Mouse (Mus musculus) intestine, embryonic 16.5 days (tissue): ENCODE measurements at regions not wholly inside any gene's neighbourhood (a gene's known extent, or its start where the extent isn't known, plus 50 kb on each side); places are given as distances from the start of the nearest gene placed in this dataset.
"Not testable (repeated sequence)": the region's sequence is repeated elsewhere in the genome, so short reads cannot be mapped to it uniquely, and the experiment has no call there.

ENCODE experiments used
- ATAC-seq: fragments of 200-750 bp; cut with Nextera tagmentation; 2 replicates; pipeline ENCODE4 v1.8.0; 2017; ENCODE audit warnings: moderate TSS enrichment, moderate library complexity
- H3K27ac ChIP-seq: fragments of 300-500 bp; sonication (generic); 2 replicates; pipeline ENCODE4 v1.5.1; 2014; ENCODE audit warnings: mild to moderate bottlenecking, low read length
- H3K27me3 ChIP-seq: fragments of 300-500 bp; sonication (generic); replicated peaks from 2 replicates; pipeline ENCODE4 v1.6.1; 2014; ENCODE audit warnings: low read length, control low read depth, mixed read lengths; ENCODE audit not compliant: control insufficient read depth, insufficient read depth
- H3K36me3 ChIP-seq: fragments of 300-500 bp; sonication (generic); 2 replicates; pipeline ENCODE4 v1.6.1; 2014; ENCODE audit warnings: low read length, control low read depth; ENCODE audit not compliant: control insufficient read depth, insufficient read depth
- H3K4me1 ChIP-seq: fragments of 300-500 bp; sonication (generic); 2 replicates; pipeline ENCODE4 v1.6.1; 2014; ENCODE audit warnings: low read length, control low read depth, mixed read lengths; ENCODE audit not compliant: control insufficient read depth, insufficient read depth
- H3K4me2 ChIP-seq: fragments of 300-500 bp; sonication (generic); 2 replicates; pipeline ENCODE4 v1.6.1; 2014; ENCODE audit warnings: low read depth, low read length, control low read depth
- H3K4me3 ChIP-seq: fragments of 300-500 bp; sonication (generic); 2 replicates; pipeline ENCODE4 v1.5.1; 2014; ENCODE audit warnings: mild to moderate bottlenecking, low read length
- H3K9ac ChIP-seq: fragments of 300-500 bp; sonication (generic); 2 replicates; pipeline ENCODE4 v1.6.1; 2014; ENCODE audit warnings: low read depth, low read length
- H3K9me3 ChIP-seq: fragments of 300-500 bp; sonication (generic); 2 replicates; pipeline ENCODE4 v1.6.1; 2016; ENCODE audit warnings: low read length, control low read depth; ENCODE audit not compliant: control insufficient read depth
- WGBS: fragments of 180-500 bp; shearing (Covaris S2); extraction: QIAGEN DNeasy Blood & Tissue Kit; methylation state at CpG from one replicate; pipeline ENCODE4 v1.1.7; 2014; 5-methylcytosine and 5-hydroxymethylcytosine counted together

DNA sequence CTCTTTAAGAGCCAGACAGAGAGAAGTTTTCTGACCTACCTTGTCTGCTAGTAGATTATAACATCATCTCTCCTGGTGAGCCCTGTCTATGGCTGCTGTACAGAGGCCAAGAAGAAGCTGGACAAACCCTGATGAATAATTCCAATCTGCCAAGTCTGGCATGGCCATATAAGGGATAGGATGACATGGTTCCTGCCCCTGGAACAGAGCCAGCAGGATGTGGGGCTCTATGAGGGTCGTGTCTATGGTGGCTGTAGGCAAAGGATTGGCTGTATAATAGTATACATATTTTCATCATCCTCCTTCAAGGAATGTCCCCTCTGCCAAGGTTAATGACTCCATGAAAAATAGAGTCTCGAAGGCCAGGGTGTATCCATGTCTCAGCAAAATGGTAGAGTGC is 75.4 kb upstream of the Cntn1 start:
- H3K9ac ChIP-seq = no peak overlapping the region
- H3K36me3 ChIP-seq = no peaks in the 10 kb centered on the region
- H3K4me3 ChIP-seq = no peak overlapping the region
- no peaks in the 10 kb centered on the region for H3K9me3 ChIP-seq
- no peak overlapping the region for H3K4me2 ChIP-seq
- H3K27me3 ChIP-seq = no peaks in the 10 kb centered on the region
- no peak for ATAC-seq
- H3K27ac ChIP-seq = no peak overlapping the region
- 48% methylated on average over 2 of the region's 2 CpGs for WGBS
- H3K4me1 ChIP-seq = no peaks in the 10 kb centered on the region

DNA sequence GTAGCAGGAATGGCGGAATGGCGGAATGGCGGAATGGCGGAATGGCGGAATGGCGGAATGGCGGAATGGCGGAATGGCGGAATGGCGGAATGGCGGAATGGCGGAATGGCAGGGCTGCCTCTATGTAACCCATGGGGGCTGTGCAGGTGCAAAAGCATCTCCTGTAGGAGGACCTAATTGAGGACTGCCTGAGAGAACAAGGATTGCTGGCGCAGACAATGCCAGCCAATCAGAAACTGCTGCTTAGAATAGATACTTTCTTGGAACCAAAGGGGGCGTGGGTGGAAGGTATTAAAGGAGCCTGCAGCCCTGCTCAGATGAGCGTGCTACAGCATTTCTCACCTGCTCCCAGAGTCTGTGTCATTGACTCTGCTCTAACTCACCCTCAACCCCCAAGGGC is 67.8 kb upstream of the Cntn1 start:
- not testable (repeated sequence) for H3K27me3 ChIP-seq

DNA sequence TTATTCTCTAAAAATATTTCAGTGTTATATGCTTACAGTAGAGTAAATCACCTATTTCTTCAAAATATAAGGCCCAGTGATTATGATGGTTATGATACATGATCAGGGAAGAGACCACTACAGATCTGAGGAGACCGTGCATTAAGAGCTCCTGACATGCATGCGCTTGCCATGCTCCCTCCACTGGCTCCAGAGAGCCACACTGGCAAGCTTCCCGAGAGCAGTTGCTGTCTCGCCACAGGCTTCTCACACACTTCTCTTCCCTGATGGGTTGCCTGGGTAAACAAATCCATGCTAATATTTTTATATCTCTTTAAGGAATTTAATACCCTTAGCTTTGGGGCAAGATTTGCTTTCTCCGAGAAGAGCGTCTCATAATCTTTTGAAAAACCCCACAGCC is 50.9 kb upstream of the Cntn1 start:
- Histone ChIP-seq H3K27ac (no peak overlapping the region), H3K9ac (no peak overlapping the region), H3K4me2 (no peak overlapping the region), H3K36me3 (no peaks in the 10 kb centered on the region), H3K27me3 (no peaks in the 10 kb centered on the region), H3K4me3 (no peak overlapping the region), H3K4me1 (no peaks in the 10 kb centered on the region), H3K9me3 (no peaks in the 10 kb centered on the region)
- no peak for ATAC-seq
- WGBS = 69% methylated on average over 6 of the region's 6 CpGs

More for the DNA sequence above, 67.8 kb upstream of the Cntn1 start:
- H3K9me3 ChIP-seq = peaks cover 12% of the 10 kb centered on the region
- not testable (repeated sequence) for H3K36me3 ChIP-seq, H3K4me2 ChIP-seq, H3K27ac ChIP-seq, ATAC-seq, H3K4me1 ChIP-seq, H3K4me3 ChIP-seq, H3K9ac ChIP-seq
- WGBS = 98% methylated on average over 15 of the region's 15 CpGs
